Mouse (Mus musculus) activated CD4-positive, CD25-positive, alpha-beta regulatory T cell, adult 4 months (primary cell): ENCODE results near the gene 4922502D21Rik. TPM values are rescaled to one million over a fixed set of nuclear protein-coding genes. Genes with fewer than 3 reads are reported as not detected.

ENCODE experiments used
- ATAC-seq: one replicate; pipeline ENCODE4 v1.8.0; 2017
- polyA plus RNA-seq, 2 experiments: library from polyadenylated mRNA; unstranded; fragments of 100-300 nt; shearing (Covaris generic); gene quantifications; one replicate each; pipeline ENCODE4 v1.2.1; 2017

Gene 4922502D21Rik
- polyA plus RNA-seq, 2 experiments from 2014 or later: not detected

- no peak for ATAC-seq
These were observed 19.1 kb downstream of the 4922502D21Rik start for GRCm38 (mm10) chr6:129312499-129312898.

- peak; percentile 79 for ATAC-seq
These were observed 27.4 kb downstream of the 4922502D21Rik start for GRCm38 (mm10) chr6:129304180-129304579.

GRCm38 (mm10) chr6:129288708-129289107 is 42.9 kb downstream of the 4922502D21Rik start:
- ATAC-seq: no peak

- peak; percentile 96 for ATAC-seq
These were observed 47.1 kb downstream of the 4922502D21Rik start for GRCm38 (mm10) chr6:129284384-129285104.

GRCm38 (mm10) chr6:129283271-129283670 is 48.3 kb downstream of the 4922502D21Rik start:
- peak; percentile 8 for ATAC-seq

- no peak for ATAC-seq
These were observed 55.1 kb downstream of the 4922502D21Rik start for GRCm38 (mm10) chr6:129276483-129276882.

GRCm38 (mm10) chr6:129275624-129276203 is 55.9 kb downstream of the 4922502D21Rik start:
- ATAC-seq: peak; percentile 16

GRCm38 (mm10) chr6:129275220-129275619 is 56.4 kb downstream of the 4922502D21Rik start, which contains the start of gene Cd69:
Gene Cd69 (minus strand): TSS chr6:129275436.
- ATAC-seq: peak; percentile 79

- ATAC-seq: no peak
These were observed 57.1 kb downstream of the 4922502D21Rik start for GRCm38 (mm10) chr6:129274476-129274875.

GRCm38 (mm10) chr6:129273662-129274061 is 57.9 kb downstream of the 4922502D21Rik start:
- ATAC-seq: peak; percentile 67

Other genes with a start within 250 kb of the 4922502D21Rik start
- not detected for gene Clec2e, start 230.9 kb downstream of the 4922502D21Rik start, polyA plus RNA-seq
- 10 to 100 TPM; 22.9 to 25.2 TPM for gene Clec2d, start 151.2 kb downstream of the 4922502D21Rik start, polyA plus RNA-seq
- gene Cd69, start 56.4 kb downstream of the 4922502D21Rik start, polyA plus RNA-seq: 100 to 1,000 TPM; 233 to 245 TPM
- under 1 TPM; 0.44 to 0.61 TPM for gene Clec12a, start 10.9 kb upstream of the 4922502D21Rik start, polyA plus RNA-seq
- gene Clec12b, start 54.1 kb upstream of the 4922502D21Rik start, polyA plus RNA-seq: not detected
- under 1 TPM in 1 of 2 experiments, not detected in 1; 0.71 TPM for gene Clec1b, start 65.5 kb upstream of the 4922502D21Rik start, polyA plus RNA-seq
- not detected for gene Clec9a, start 77.1 kb upstream of the 4922502D21Rik start, polyA plus RNA-seq
- gene Clec1a, start 120.2 kb upstream of the 4922502D21Rik start, polyA plus RNA-seq: not detected
- under 1 TPM in 1 of 2 experiments, not detected in 1; 0.12 TPM for gene Olr1, start 175.4 kb upstream of the 4922502D21Rik start, polyA plus RNA-seq
- not detected for gene Tmem52b, start 180.8 kb upstream of the 4922502D21Rik start, polyA plus RNA-seq
- gene Gabarapl1, start 201.4 kb upstream of the 4922502D21Rik start, polyA plus RNA-seq: 1 to 10 TPM; 4.5 to 8.8 TPM
- not detected for gene Klre1, start 246.1 kb upstream of the 4922502D21Rik start, polyA plus RNA-seq